ENCODE assay signal across 14 mouse cellular contexts in the genomic region with DNA sequence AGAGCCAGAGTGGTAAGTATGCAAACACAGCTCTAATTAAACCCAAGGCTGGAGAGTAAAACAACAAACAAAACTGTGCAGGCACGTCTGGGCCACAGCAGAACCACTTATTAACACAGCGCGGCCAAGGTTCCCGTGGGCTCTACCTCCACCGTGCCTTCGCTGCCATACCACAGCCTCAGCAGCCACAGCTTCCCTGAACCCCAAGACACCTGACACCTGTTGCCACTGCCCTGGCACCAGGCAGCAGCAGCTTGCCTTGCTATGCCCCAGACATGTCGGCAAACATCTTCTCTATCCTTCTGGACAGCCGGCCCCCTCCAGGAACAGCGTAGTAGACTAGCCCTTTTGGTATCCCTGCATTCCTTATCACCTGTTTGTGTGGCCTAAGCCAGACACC. TPM values are rescaled to one million over a fixed set of nuclear protein-coding genes. Genes with fewer than 3 reads are reported as not detected.
DNase-seq lines count a peak whose midpoint lies in the region; ATAC-seq and TF ChIP-seq lines count a peak whose summit lies in the region.
"Had no signal": no experiment of that assay in that cellular context is flagged by ENCODE, and none has a peak within 500 bp of the region (broad histone marks: within the 10 kb centered on the region; RNA-seq: fewer than 3 reads in every experiment).

No protein-coding gene starts in this region.

- WGBS in intestine, embryonic 16.5 days = 81% methylated on average over 9 of the region's 9 CpGs
- WGBS in intestine, postnatal 0 days = 74% methylated on average over 9 of the region's 9 CpGs
- 69% methylated on average over 9 of the region's 9 CpGs for WGBS in small intestine, adult 2 months

- TF ChIP-seq CTCF in intestine, postnatal 0 days (IDR thresholded peaks at IDR 0.05; ENCODE audit: low read depth) = no peak
- TF ChIP-seq CTCF in small intestine, adult 2 months (IDR thresholded peaks at IDR 0.05; ENCODE audit: extremely low read depth, insufficient read length, insufficient replicate concordance, low read depth, low read length) = no peak

- no peak overlapping the region for H3K4me3 ChIP-seq in intestine, embryonic 16.5 days (ENCODE audit: low read length)
- no peak overlapping the region for H3K4me3 ChIP-seq in intestine, postnatal 0 days (ENCODE audit: low read depth, low read length)
- no peak overlapping the region for H3K4me3 ChIP-seq in small intestine, adult 2 months (ENCODE audit: low read depth, low read length)
- H3K4me3 ChIP-seq: neural tube, embryonic 15.5 days had no signal

- peaks cover 29% of the 10 kb centered on the region for H3K36me3 ChIP-seq in intestine, embryonic 16.5 days (ENCODE audit: control insufficient read depth, insufficient read depth, low read length)
- peaks cover 84% of the 10 kb centered on the region for H3K36me3 ChIP-seq in intestine, postnatal 0 days (ENCODE audit: control insufficient read depth, insufficient read depth)
- H3K36me3 ChIP-seq in small intestine, adult 2 months (ENCODE audit: control insufficient read depth, insufficient read depth, low read length) = peaks cover 80% of the 10 kb centered on the region

- H3K9ac ChIP-seq in intestine, embryonic 16.5 days (ENCODE audit: low read depth, low read length) = no peak overlapping the region
- no peak overlapping the region for H3K9ac ChIP-seq in intestine, postnatal 0 days (ENCODE audit: low read depth, low read length)
- H3K9ac ChIP-seq: liver, embryonic 14.5 days; neural tube, embryonic 15.5 days had no signal

- no peak for ATAC-seq in intestine, embryonic 16.5 days
- ATAC-seq in intestine, postnatal 0 days = no peak
- ATAC-seq: Patski had no signal

- no peaks in the 10 kb centered on the region for H3K27me3 ChIP-seq in intestine, embryonic 16.5 days (replicated peaks; ENCODE audit: control insufficient read depth, insufficient read depth, low read length)
- H3K27me3 ChIP-seq in intestine, postnatal 0 days (replicated peaks; ENCODE audit: control insufficient read depth, insufficient read depth, low read length) = no peaks in the 10 kb centered on the region
- no peaks in the 10 kb centered on the region for H3K27me3 ChIP-seq in small intestine, adult 2 months (ENCODE audit: control insufficient read depth, insufficient read depth, low read length)
- H3K27me3 ChIP-seq: neural tube, embryonic 15.5 days; Patski had no signal

- peak overlapping the region; percentile 15; the same call in 1 of the 2 replicates for H3K27ac ChIP-seq in intestine, embryonic 16.5 days (ENCODE audit: low read length)
- H3K27ac ChIP-seq in intestine, postnatal 0 days (ENCODE audit: low read depth, low read length) = no peak overlapping the region
- H3K27ac ChIP-seq in small intestine, adult 2 months (ENCODE audit: insufficient read depth, low read depth, low read length) = peak overlapping the region; percentile 50
- H3K27ac ChIP-seq: liver, embryonic 14.5 days; neural tube, embryonic 15.5 days had no signal

- no peak for TF ChIP-seq POLR2A in small intestine, adult 2 months (IDR thresholded peaks at IDR 0.05; ENCODE audit: low read depth, low read length)

- no peak overlapping the region for H3K4me2 ChIP-seq in intestine, embryonic 16.5 days (ENCODE audit: low read depth, low read length)
- H3K4me2 ChIP-seq in intestine, postnatal 0 days (replicated peaks; ENCODE audit: low read depth) = no peak overlapping the region
- H3K4me2 ChIP-seq: neural tube, embryonic 15.5 days had no signal

- H3K4me1 ChIP-seq in intestine, embryonic 16.5 days (ENCODE audit: control insufficient read depth, insufficient read depth, low read length) = peaks cover 47% of the 10 kb centered on the region
- peaks cover 13% of the 10 kb centered on the region; the same call in 1 of the 2 replicates for H3K4me1 ChIP-seq in intestine, postnatal 0 days (replicated peaks; ENCODE audit: control insufficient read depth, insufficient read depth, low read length)
- peaks cover 41% of the 10 kb centered on the region for H3K4me1 ChIP-seq in small intestine, adult 2 months (ENCODE audit: control insufficient read depth, insufficient read depth, insufficient read length, low read length)

- no peaks in the 10 kb centered on the region for H3K9me3 ChIP-seq in intestine, embryonic 16.5 days (ENCODE audit: control insufficient read depth, low read length)
- H3K9me3 ChIP-seq in intestine, postnatal 0 days (ENCODE audit: control insufficient read depth) = no peaks in the 10 kb centered on the region
- H3K9me3 ChIP-seq: neural tube, embryonic 15.5 days had no signal

- DNase-seq in cerebellum, adult 11-12 months = peak; percentile 52
- DNase-seq in cerebellum, postnatal 36 days = no peak
- peak; percentile 49 for DNase-seq in T-cell, adult 2 months (ENCODE audit: low spot score)
- DNase-seq in adrenal gland, postnatal 36 days = no peak
- no peak for DNase-seq in embryo, embryonic 10.5 days (ENCODE audit: low spot score)
- DNase-seq: adrenal gland, postnatal 25 days; kidney, adult 8-10 months; midbrain, embryonic 14.5 days had no signal

RNA-seq across cellular contexts. Expression of a gene that starts 37.0 kb away (rescaled TPM):
- 39.1 and 43.8 TPM in 2 replicates for polyA plus RNA-seq in intestine, embryonic 16.5 days (2015; fragmentation: Nextera tagmentation; extraction: Ambion mirVana)
- 25.7 and 27.7 TPM in 2 replicates for polyA plus RNA-seq in intestine, postnatal 0 days (2015; fragmentation: Nextera tagmentation; extraction: Ambion mirVana)
- 44.8 and 89.4 TPM in 2 replicates for polyA plus RNA-seq in small intestine, adult 2 months (2012; rRNA removed)
- 100 to 1,000 TPM; 309 to 387 TPM for total RNA-seq in adrenal gland, postnatal 36 days (2021)

RNA-seq across cellular contexts. Expression of a gene that starts 48.1 kb away (rescaled TPM):
- 0.21 and 0.34 TPM in 2 replicates for polyA plus RNA-seq in intestine, embryonic 16.5 days (2015; fragmentation: Nextera tagmentation; extraction: Ambion mirVana)
- not detected in 2 replicates for polyA plus RNA-seq in intestine, postnatal 0 days (2015; fragmentation: Nextera tagmentation; extraction: Ambion mirVana)
- 0.10 and 0.11 TPM in 2 replicates for polyA plus RNA-seq in small intestine, adult 2 months (2012; rRNA removed)
- total RNA-seq in adrenal gland, postnatal 36 days (2021) = not detected
- total RNA-seq: adrenal gland, postnatal 25 days had no signal

Comparison
In these comparisons a context has a peak if more than half of its experiments do, and no peak if none do; other contexts are left out.
1. DNase-seq: peak in cerebellum, adult 11-12 months (single experiment) and T-cell, adult 2 months (single experiment); none in cerebellum, postnatal 36 days (0 of 2), adrenal gland, postnatal 36 days (0 of 2) and embryo, embryonic 10.5 days (single experiment).